Mouse (Mus musculus): ENCODE results near the gene Tet1. TPM values are rescaled to one million over a fixed set of nuclear protein-coding genes. Genes with fewer than 3 reads are reported as not detected.

Tet1 gene
- polyA plus RNA-seq, 1 experiment = 231 TPM

- Histone ChIP-seq H3K27ac (ENCODE audit: insufficient read depth, low read length) (peak overlapping the region; percentile 97), H3K9ac (ENCODE audit: low read depth, poor library complexity, severe bottlenecking) (peak overlapping the region; percentile 57), H3K4me3 (ENCODE audit: low read depth, low read length) (peak overlapping the region; percentile 30)
Measured at GRCm38 (mm10) chr10:62901826-62902225, 7.0 kb downstream of the Tet1 start.

GRCm38 (mm10) chr10:62900144-62900543, 8.7 kb downstream of the Tet1 start:
- peak overlapping the region; percentile 36 for H3K27ac ChIP-seq (ENCODE audit: insufficient read depth, low read length)
- H3K9ac ChIP-seq (ENCODE audit: low read depth, poor library complexity, severe bottlenecking) = no peak overlapping the region
- no peaks in the 10 kb centered on the region for H3K27me3 ChIP-seq (ENCODE audit: control insufficient read depth, insufficient read depth, low read length, poor library complexity, severe bottlenecking)
- H3K9me3 ChIP-seq (replicated peaks; ENCODE audit: control insufficient read depth, insufficient read depth, low read length, poor library complexity, severe bottlenecking) = no peaks in the 10 kb centered on the region
- no peak overlapping the region for H3K4me3 ChIP-seq (ENCODE audit: low read depth, low read length)
- H3K36me3 ChIP-seq (ENCODE audit: control insufficient read depth, insufficient read depth, low read length, poor library complexity, severe bottlenecking) = no peaks in the 10 kb centered on the region
- H3K4me1 ChIP-seq (ENCODE audit: control insufficient read depth, insufficient read depth, low read length) = no peaks in the 10 kb centered on the region
- TF ChIP-seq POLR2A (IDR thresholded peaks at IDR 0.05; ENCODE audit: insufficient read depth, low read length) = no peak
- peak; percentile 86 for TF ChIP-seq EP300 (IDR thresholded peaks at IDR 0.05; ENCODE audit: insufficient read depth, low read depth, low read length)
- no peak for TF ChIP-seq CTCF (IDR thresholded peaks at IDR 0.05; ENCODE audit: low read depth, low read length)

More at GRCm38 (mm10) chr10:62901826-62902225, 7.0 kb downstream of the Tet1 start:
- H3K4me1 ChIP-seq (ENCODE audit: control insufficient read depth, insufficient read depth, low read length) = no peaks in the 10 kb centered on the region
- H3K9me3 ChIP-seq (replicated peaks; ENCODE audit: control insufficient read depth, insufficient read depth, low read length, poor library complexity, severe bottlenecking) = no peaks in the 10 kb centered on the region
- no peaks in the 10 kb centered on the region for H3K36me3 ChIP-seq (ENCODE audit: control insufficient read depth, insufficient read depth, low read length, poor library complexity, severe bottlenecking)
- no peak for TF ChIP-seq CTCF (IDR thresholded peaks at IDR 0.05; ENCODE audit: low read depth, low read length)
- TF ChIP-seq EP300 (IDR thresholded peaks at IDR 0.05; ENCODE audit: insufficient read depth, low read depth, low read length) = no peak
- no peak for TF ChIP-seq POLR2A (IDR thresholded peaks at IDR 0.05; ENCODE audit: insufficient read depth, low read length)
- no peaks in the 10 kb centered on the region for H3K27me3 ChIP-seq (ENCODE audit: control insufficient read depth, insufficient read depth, low read length, poor library complexity, severe bottlenecking)

- no peaks in the 10 kb centered on the region for H3K9me3 ChIP-seq (replicated peaks; ENCODE audit: control insufficient read depth, insufficient read depth, low read length, poor library complexity, severe bottlenecking)
- no peaks in the 10 kb centered on the region for H3K27me3 ChIP-seq (ENCODE audit: control insufficient read depth, insufficient read depth, low read length, poor library complexity, severe bottlenecking)
- H3K4me1 ChIP-seq (ENCODE audit: control insufficient read depth, insufficient read depth, low read length) = no peaks in the 10 kb centered on the region
- no peaks in the 10 kb centered on the region for H3K36me3 ChIP-seq (ENCODE audit: control insufficient read depth, insufficient read depth, low read length, poor library complexity, severe bottlenecking)
- H3K9ac ChIP-seq (ENCODE audit: low read depth, poor library complexity, severe bottlenecking) = peak overlapping the region; percentile 80
- peak overlapping the region; percentile 98 for H3K27ac ChIP-seq (ENCODE audit: insufficient read depth, low read length)
- TF ChIP-seq EP300 (IDR thresholded peaks at IDR 0.05; ENCODE audit: insufficient read depth, low read depth, low read length) = peak; percentile 98
- TF ChIP-seq POLR2A (IDR thresholded peaks at IDR 0.05; ENCODE audit: insufficient read depth, low read length) = no peak
- peak overlapping the region; percentile 37 for H3K4me3 ChIP-seq (ENCODE audit: low read depth, low read length)
Measured at GRCm38 (mm10) chr10:62898061-62898460, 10.7 kb downstream of the Tet1 start.

- H3K27me3 ChIP-seq (ENCODE audit: control insufficient read depth, insufficient read depth, low read length, poor library complexity, severe bottlenecking) = no peaks in the 10 kb centered on the region
- TF ChIP-seq EP300 (IDR thresholded peaks at IDR 0.05; ENCODE audit: insufficient read depth, low read depth, low read length) (no peak), CTCF (IDR thresholded peaks at IDR 0.05; ENCODE audit: low read depth, low read length) (no peak), POLR2A (IDR thresholded peaks at IDR 0.05; ENCODE audit: insufficient read depth, low read length) (no peak)
- H3K36me3 ChIP-seq (ENCODE audit: control insufficient read depth, insufficient read depth, low read length, poor library complexity, severe bottlenecking) = no peaks in the 10 kb centered on the region
- no peaks in the 10 kb centered on the region for H3K4me1 ChIP-seq (ENCODE audit: control insufficient read depth, insufficient read depth, low read length)
- H3K4me3 ChIP-seq (ENCODE audit: low read depth, low read length) = peak overlapping the region; percentile 52
- peak overlapping the region; percentile 74 for H3K9ac ChIP-seq (ENCODE audit: low read depth, poor library complexity, severe bottlenecking)
- peak overlapping the region; percentile 99 for H3K27ac ChIP-seq (ENCODE audit: insufficient read depth, low read length)
- no peaks in the 10 kb centered on the region for H3K9me3 ChIP-seq (replicated peaks; ENCODE audit: control insufficient read depth, insufficient read depth, low read length, poor library complexity, severe bottlenecking)
Measured at GRCm38 (mm10) chr10:62897437-62897836, 11.4 kb downstream of the Tet1 start.

GRCm38 (mm10) chr10:62896774-62897173, 12.0 kb downstream of the Tet1 start:
- TF ChIP-seq CTCF (IDR thresholded peaks at IDR 0.05; ENCODE audit: low read depth, low read length) (no peak), POLR2A (IDR thresholded peaks at IDR 0.05; ENCODE audit: insufficient read depth, low read length) (no peak), EP300 (IDR thresholded peaks at IDR 0.05; ENCODE audit: insufficient read depth, low read depth, low read length) (peak; percentile 99)
- Histone ChIP-seq H3K36me3 (ENCODE audit: control insufficient read depth, insufficient read depth, low read length, poor library complexity, severe bottlenecking) (no peaks in the 10 kb centered on the region), H3K4me1 (ENCODE audit: control insufficient read depth, insufficient read depth, low read length) (no peaks in the 10 kb centered on the region), H3K9ac (ENCODE audit: low read depth, poor library complexity, severe bottlenecking) (peak overlapping the region; percentile 90), H3K27ac (ENCODE audit: insufficient read depth, low read length) (peak overlapping the region; percentile 99), H3K4me3 (ENCODE audit: low read depth, low read length) (peak overlapping the region; percentile 52), H3K9me3 (replicated peaks; ENCODE audit: control insufficient read depth, insufficient read depth, low read length, poor library complexity, severe bottlenecking) (no peaks in the 10 kb centered on the region), H3K27me3 (ENCODE audit: control insufficient read depth, insufficient read depth, low read length, poor library complexity, severe bottlenecking) (no peaks in the 10 kb centered on the region)

- Histone ChIP-seq H3K9ac (ENCODE audit: low read depth, poor library complexity, severe bottlenecking) (peak overlapping the region; percentile 90), H3K9me3 (replicated peaks; ENCODE audit: control insufficient read depth, insufficient read depth, low read length, poor library complexity, severe bottlenecking) (no peaks in the 10 kb centered on the region), H3K4me3 (ENCODE audit: low read depth, low read length) (peak overlapping the region; percentile 39), H3K4me1 (ENCODE audit: control insufficient read depth, insufficient read depth, low read length) (no peaks in the 10 kb centered on the region), H3K27ac (ENCODE audit: insufficient read depth, low read length) (peak overlapping the region; percentile 100), H3K27me3 (ENCODE audit: control insufficient read depth, insufficient read depth, low read length, poor library complexity, severe bottlenecking) (no peaks in the 10 kb centered on the region), H3K36me3 (ENCODE audit: control insufficient read depth, insufficient read depth, low read length, poor library complexity, severe bottlenecking) (peaks cover 6% of the 10 kb centered on the region)
- TF ChIP-seq CTCF (IDR thresholded peaks at IDR 0.05; ENCODE audit: low read depth, low read length) = no peak
- TF ChIP-seq EP300 (IDR thresholded peaks at IDR 0.05; ENCODE audit: insufficient read depth, low read depth, low read length) = peak; percentile 62; the same call in 1 of the 2 replicates
- TF ChIP-seq POLR2A (IDR thresholded peaks at IDR 0.05; ENCODE audit: insufficient read depth, low read length) = no peak
Measured at GRCm38 (mm10) chr10:62896035-62896434, 12.8 kb downstream of the Tet1 start.

Measured in ES-Bruce4 (cell line).